Mouse (Mus musculus) spleen, postnatal 10 days (tissue): ENCODE data around the gene Serpinb6a.

Experiments
- DNase-seq, 2 experiments: peaks; one replicate each; pipeline ENCODE4 v3.0.0; 2021 to 2022; ENCODE audit warnings: low spot score in 2 of 2

Serpinb6a gene

GRCm38 (mm10) chr13:34002058-34003006 is at the start of gene Serpinb6a, which contains the start of gene Ripk1:
Gene Serpinb6a, minus strand, starts transcription at chr13:34002794.
Gene Ripk1, plus strand, starts transcription at chr13:34002363.
- DNase-seq = peak; percentile 91 to 95

DNA sequence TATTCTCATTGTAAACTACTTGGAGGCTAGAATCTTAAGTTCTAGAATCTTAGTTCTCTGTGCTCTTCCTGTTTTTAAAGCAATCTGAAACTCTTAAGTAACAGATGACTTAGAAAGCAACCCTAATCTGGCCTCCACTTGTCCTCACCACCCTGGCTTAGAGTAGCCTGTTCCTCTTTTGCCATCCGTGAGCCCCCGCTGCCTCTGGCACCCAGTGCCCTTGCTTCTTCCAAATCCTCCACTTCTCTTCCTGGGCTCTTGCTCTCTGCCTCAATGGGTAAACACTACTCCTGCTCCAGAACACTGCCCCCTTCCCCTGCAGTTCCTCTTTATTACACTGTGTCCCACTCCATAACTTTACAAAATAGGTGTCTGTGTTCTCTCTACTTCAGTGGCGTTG is 49.1 kb upstream of the Serpinb6a start:
- DNase-seq = peak in 1 of 2 experiments; percentile 35

GRCm38 (mm10) chr13:34050479-34050878 is 47.9 kb upstream of the Serpinb6a start:
- no peak for DNase-seq

DNA sequence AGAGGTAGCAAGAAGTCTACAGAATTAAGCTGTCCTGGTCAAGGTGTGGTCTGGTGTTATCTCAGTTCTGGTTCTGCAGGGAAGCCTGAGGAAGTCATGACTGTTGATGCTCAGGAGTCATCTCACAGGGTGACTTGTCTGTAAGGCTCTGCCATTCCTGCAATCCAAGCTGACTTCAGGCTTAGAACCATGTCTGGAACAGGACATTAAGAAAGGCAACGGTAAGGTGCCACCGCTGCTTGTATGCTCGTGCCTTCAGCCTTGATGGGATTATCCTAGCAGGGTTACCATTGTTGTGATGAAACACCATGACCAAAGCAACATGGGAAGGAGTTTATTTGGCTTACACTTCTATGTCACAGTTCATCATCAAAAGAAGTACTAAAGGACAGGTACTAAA is 44.9 kb upstream of the Serpinb6a start:
- DNase-seq = no peak

GRCm38 (mm10) chr13:34046421-34047012 is 43.9 kb upstream of the Serpinb6a start:
- DNase-seq = peak; percentile 26 to 70

DNA sequence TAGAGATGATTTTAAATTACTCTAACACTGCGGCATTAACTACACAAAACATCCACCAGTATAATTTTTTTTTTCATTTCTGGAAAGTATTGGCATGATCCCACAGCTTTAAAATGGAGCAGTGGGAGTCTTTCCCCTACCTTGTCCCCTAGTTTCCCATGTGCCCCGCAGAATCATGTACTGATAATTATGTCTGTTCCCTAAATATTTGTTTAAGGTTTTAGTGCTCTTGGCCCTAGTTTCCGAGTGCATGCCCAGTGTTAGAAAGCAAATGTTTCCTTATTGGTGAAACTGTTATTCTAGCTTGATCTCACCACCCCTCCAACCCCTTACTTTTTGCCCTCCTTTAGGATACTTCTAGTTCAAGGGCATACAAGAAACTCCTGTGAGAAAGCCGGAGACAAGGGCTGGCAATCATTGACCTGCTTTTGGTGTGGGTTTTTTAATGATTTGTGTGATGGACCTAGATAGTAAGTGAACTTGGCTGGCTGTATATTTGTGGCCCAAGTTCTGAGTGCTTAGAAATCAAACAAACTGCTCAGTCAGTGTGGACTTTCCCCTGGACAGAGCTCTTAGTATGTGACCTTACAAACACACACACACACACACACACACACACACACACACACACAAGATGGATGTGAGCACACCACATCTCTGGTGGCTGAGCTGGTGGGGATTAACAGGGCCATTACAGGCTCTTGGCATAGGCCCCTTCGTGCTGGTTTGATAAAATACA is 43.1 kb upstream of the Serpinb6a start:
- no peak for DNase-seq

DNA sequence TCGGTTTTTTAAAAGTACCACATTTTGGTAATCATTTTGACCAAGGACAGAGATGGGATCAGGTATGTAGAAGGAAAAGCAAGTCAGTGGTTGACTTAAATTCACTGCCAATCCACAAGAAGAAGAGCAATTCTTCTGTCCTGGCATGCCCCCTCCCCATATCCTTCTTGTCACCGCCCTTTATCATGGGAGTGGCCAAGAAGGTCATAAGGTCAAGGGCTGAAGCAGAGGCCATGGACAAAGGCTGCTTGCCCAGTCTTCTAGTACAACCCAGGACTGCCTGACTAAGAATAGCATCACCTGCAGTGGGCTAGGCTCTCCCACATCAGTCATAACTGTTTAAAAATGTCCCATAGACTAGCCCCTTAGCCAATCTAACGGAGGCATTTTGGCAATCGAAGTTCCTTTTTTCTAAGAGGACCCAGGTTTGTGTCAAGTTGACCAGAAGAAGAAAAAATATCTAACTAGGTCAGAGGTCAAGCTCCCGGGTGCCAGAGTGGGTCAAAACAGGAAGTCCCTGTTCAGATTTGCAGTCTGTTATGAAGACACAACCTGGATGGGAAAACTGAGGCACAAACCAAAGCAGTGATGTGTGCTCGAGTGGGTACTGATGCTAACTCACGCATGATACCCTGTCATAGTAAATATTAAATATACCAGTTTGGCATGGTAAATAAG is 41.3 kb upstream of the Serpinb6a start:
- DNase-seq = no peak

GRCm38 (mm10) chr13:34040091-34040490 is 37.5 kb upstream of the Serpinb6a start:
- no peak for DNase-seq

DNA sequence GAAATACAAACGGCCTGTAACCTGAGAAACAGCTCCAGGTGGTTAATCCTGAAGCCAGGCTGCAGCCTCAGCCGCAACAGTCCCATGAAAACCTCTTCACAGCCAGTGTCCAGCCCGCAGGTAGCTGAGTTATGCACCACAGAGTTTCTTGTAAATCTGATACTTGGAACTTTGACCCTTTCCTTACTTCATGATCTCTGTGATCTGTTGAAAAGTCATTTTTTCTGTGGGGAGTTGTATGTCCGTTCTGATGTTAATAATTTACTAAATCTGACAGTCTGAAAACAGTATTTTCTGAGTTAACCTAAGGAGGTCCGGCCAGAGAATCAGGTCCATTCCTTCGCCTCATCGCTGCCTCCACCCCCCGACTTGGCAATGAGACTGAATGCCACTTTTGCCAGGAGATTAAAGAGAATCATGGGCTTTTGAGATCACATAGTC is 36.3 kb upstream of the Serpinb6a start:
- DNase-seq = no peak

DNA sequence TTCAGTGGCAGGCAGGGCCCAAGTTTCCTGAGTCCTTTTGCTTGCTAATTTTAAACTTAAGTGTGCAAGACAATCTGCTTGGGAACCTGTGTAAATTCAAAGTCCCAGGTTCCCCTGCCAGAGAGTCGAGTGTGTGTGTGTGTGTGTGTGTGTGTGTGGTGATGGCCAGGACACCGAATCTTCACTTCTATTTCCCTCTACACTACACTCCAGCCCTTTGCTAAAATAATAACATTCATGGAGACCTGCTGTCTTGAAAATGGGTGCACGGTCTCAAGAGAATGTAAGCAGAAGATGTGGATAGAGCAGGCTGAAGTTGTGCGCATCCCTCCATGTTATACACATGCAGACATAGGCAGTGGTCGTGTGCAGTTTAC is 35.5 kb upstream of the Serpinb6a start:
- peak in 1 of 2 experiments; percentile 17 for DNase-seq

DNA sequence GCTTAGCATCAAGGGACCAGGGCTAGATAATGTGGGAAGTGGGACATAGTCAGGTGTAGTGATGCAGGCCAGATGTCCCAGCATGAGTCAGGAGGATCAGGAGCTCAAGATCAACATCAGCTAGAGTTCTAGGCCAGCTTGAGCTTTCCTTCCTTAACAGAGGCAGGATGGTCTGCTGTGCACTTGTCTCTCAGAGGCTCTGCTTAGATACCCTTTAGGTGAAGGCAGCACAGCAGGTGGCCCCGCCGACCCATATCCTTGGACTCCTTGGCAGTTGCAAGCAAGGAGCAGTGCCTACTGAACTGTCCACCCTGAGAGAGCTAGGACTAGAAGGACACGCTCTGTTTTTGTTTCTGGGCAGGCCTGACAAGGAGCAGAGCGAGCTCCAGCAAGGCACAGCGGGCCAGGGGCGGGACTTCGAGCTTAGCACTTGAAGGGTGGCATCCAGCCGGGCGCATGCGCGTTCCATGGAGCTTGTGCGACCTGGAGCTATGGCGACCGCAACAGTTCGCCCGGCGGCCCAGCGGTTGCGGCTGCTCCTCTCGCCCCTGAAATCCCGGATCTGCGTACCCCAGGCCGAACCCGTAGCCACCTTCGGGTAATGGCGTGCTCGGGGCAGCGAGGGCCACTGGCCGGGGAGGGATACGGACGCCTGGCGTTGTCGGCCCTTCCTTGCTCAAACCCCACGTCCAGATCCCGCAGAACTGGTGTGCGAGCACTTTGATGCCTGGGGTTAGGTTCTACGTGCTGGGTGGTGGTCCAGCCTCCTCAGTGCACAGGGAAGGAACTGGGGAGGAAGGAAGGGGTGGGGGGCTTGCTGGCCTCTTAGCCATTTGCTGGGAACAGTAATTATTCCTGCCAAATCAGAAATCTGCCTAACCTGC is 34.8 kb upstream of the Serpinb6a start, which contains the start of gene Bphl:
Bphl (plus strand) TSS at position 426 of the 884 bp plus-strand sequence.
- DNase-seq = peak; percentile 77 to 93

DNA sequence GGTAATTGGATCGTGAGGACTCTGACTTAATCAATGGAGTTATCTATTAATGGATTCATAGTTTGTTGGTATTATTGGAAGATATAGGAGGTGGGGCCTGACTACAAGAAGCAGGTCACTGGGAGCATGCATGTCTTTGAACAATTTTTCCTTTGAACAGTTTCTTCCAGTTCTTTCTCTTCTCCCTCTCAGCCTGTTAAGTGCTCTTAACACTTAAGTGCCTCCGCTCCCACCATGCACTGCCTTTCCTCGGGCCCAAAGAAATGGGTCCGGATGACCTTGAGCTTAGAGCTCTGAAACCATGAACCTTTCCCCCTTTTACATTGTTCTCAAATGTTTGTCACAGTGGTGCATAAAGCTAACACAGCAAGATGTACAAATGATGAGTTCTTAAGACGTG is 34.1 kb upstream of the Serpinb6a start:
- no peak for DNase-seq

GRCm38 (mm10) chr13:34035424-34035823 is 32.8 kb upstream of the Serpinb6a start:
- no peak for DNase-seq

- DNase-seq = no peak
Measured at GRCm38 (mm10) chr13:34032041-34032440, 29.4 kb upstream of the Serpinb6a start.

DNA sequence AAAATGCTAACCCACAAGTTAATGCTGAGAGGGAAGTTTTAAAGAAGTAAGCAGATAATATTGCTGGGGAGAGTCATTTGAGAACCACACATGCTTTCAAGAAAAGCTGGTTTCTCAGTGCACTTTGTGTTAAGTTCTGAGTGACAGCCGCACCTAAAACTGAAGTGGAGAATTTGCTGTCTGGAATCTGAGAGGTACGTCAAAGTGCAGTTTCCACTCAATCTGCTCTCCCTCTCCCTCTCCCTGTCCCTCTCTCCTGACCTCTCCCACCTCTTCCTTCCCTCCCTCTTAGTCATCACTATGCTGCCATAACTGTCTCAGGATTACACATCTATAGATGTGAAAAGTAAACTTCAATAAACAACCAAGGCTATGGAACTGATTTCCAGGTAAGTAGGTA is 19.4 kb upstream of the Serpinb6a start:
- DNase-seq = no peak

DNA sequence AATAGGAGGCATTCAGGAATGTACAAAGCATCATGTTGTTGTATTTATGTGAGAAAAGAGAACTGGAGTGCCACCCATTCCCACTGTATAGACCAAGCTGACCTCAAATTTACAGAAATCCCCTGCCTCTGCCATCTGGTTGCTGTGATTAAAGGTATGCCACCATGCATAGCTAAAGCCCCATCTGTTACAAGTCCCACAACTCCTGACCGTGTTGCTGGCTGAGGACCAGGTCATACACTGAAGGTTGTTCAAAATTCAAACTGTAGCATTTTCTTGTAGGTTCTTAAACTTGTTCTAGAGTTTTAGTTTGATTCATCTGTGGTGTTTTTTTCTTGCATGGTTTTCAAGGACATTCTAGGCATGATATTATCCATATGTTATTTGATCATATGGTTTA is 15.9 kb upstream of the Serpinb6a start:
- DNase-seq = no peak

GRCm38 (mm10) chr13:34016927-34017569 is 14.5 kb upstream of the Serpinb6a start:
- DNase-seq = no peak

GRCm38 (mm10) chr13:34007234-34007633 is 4.6 kb upstream of the Serpinb6a start:
- no peak for DNase-seq

- peak in 1 of 2 experiments; percentile 24 for DNase-seq
Measured at GRCm38 (mm10) chr13:34003058-34003457, 464 bp upstream of the Serpinb6a start.

GRCm38 (mm10) chr13:33995197-33995596 is 7.4 kb downstream of the Serpinb6a start:
- peak; percentile 44 to 77 for DNase-seq
